Mouse (Mus musculus) embryonic fibroblast, embryonic 13.5 days (primary cell): ENCODE measurements around the gene Mtss1l.

Source experiments
- CTCF ChIP-seq: IDR thresholded peaks from 2 replicates; pipeline ENCODE4 v1.5.1; 2011; ENCODE audit warnings: mild to moderate bottlenecking, control low read depth, low read length, moderate library complexity, borderline replicate concordance; ENCODE audit not compliant: insufficient read depth
- POLR2A ChIP-seq: IDR thresholded peaks from 2 replicates; pipeline ENCODE4 v1.6.1; 2011; ENCODE audit warnings: low read depth, mild to moderate bottlenecking, control low read depth, low read length, moderate library complexity

DNA sequence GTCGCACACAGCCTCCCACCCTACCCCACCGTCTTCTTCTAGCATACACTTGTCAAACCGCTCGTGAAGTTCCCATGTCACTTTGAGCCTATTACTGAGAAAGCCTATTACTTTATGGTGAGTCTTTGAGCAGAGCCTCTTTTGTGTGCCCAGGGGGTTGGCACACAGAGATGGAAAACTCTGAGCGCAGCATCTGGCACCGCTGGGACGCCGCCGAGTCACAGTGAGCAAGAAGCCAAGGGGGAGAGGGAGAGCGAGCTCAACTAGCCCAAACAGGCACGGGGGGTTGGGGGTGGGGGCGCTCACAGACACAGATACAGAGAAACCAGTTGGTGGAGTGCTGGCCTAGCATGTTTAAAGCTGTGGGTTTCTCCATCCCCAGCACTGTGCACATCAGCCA, 68.3 kb downstream of the Mtss1l start:
- TF ChIP-seq CTCF (no peak), POLR2A (no peak)
